ENCODE assay signal across 8 mouse cellular contexts in the genomic region with DNA sequence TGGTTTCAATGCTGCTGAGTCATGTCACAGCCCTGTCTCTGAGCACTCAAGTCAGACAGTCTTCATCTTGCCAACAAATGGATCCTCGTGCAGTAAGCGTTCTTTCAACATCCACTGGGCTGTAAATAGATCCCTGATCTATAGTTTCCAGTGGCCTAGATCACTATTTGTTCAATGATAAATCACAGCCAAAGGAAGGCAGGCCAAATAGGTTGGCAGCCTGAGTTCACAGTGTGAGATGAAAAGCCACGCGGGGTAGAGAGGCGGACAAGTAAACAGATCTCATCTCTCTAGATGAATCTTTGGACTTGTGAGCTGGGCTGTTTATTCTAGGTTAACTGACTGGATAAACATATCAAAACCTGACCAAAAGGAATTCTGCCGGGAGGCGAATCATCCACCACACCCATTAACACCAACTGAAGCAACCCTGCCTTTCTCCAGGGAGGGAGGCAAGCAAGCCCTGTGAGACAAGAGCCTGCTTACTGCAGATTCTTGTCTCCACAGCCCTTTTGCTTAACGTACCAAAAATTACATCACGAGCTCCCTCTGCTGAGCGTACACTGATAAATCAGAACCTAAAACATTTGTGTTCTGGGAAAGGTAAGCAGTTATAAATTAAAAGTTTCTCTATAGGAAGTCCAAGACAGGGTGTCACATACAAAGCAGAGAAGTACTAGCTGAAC. TPM values are rescaled to one million over a fixed set of nuclear protein-coding genes. Genes with fewer than 3 reads are reported as not detected.
DNase-seq lines count a peak whose midpoint lies in the region; ATAC-seq and TF ChIP-seq lines count a peak whose summit lies in the region.

No protein-coding gene starts in this region.

- H3K4me1 ChIP-seq in cortical plate, adult 2 months (ENCODE audit: control insufficient read depth, insufficient read depth, low read length), result no peaks in the 10 kb centered on the region

- peak; percentile 67 for TF ChIP-seq CTCF in Patski (IDR thresholded peaks at IDR 0.05)
- peak; percentile 45 for TF ChIP-seq CTCF in cortical plate, adult 2 months (IDR thresholded peaks at IDR 0.05; ENCODE audit: extremely low read depth, insufficient read depth, low read length)

- intact Hi-C loops in heart, postnatal 10 days (cut with DNase I), result loop anchor here (2.0 kb wide), 1 partner anchor 720 kb away; no protein-coding TSS in a partner anchor
- intact Hi-C loops in gastrocnemius, postnatal 36 days (cut with DNase I), result no loop called here

- peak; percentile 58 for ATAC-seq in Patski

- POLR2A ChIA-PET in Patski (lab: Charles Lee), result no interaction called here

- no peak overlapping the region for H3K27ac ChIP-seq in cortical plate, adult 2 months (ENCODE audit: insufficient read depth, low read length)

- TF ChIP-seq POLR2A in cortical plate, adult 2 months (IDR thresholded peaks at IDR 0.05; ENCODE audit: extremely low read depth, insufficient read depth, low read length), result no peak

- CTCF ChIA-PET in Patski (lab: Charles Lee), result interaction anchor here (0.7 to 2.2 kb wide), 3 partner anchors 114 to 716 kb away, joined by 3 to 9 read pairs (median 5); a partner anchor contains a TSS

- DNase-seq in heart, postnatal 10 days, result peak; percentile 18 to 36
- no peak for DNase-seq in heart, adult 8-10 months (ENCODE audit: low spot score)
- DNase-seq in Patski (ENCODE audit: low read depth, low spot score), result peak; percentile 9
- peak; percentile 7 to 46 for DNase-seq in layer of hippocampus, adult 8-10 months (ENCODE audit: low spot score in 2 of 2)
- DNase-seq in retina, embryonic 14.5 days (ENCODE audit: low spot score), result peak; percentile 7
- DNase-seq in B cell, adult 2 months, result no peak
- DNase-seq in gastrocnemius, postnatal 36 days, result no peak

- in situ Hi-C loops in Patski (cut with MboI; ENCODE audit: low pct_unique_long_range_greater_than_20kb), result loop anchor here (5.0 kb wide), 2 partner anchors 197 to 717 kb away; no protein-coding TSS in a partner anchor

- H3K4me3 ChIP-seq in cortical plate, adult 2 months (ENCODE audit: insufficient read depth, low read length), result no peak overlapping the region

- H3K27me3 ChIP-seq in Patski, result no peaks in the 10 kb centered on the region

RNA-seq across cellular contexts. Expression of a gene that starts 31.6 kb away (rescaled TPM):
- under 1 TPM; 0.22 to 0.47 TPM for total RNA-seq in heart, postnatal 10 days (2021)
- 1 to 10 TPM; 1.5 to 3.1 (median 2.2) TPM for total RNA-seq in heart, adult 8-10 months (2022)
- 0.10 TPM for polyA plus RNA-seq in Patski (2021)
- polyA plus RNA-seq in cortical plate, adult 2 months (2012; rRNA removed), result 1.2 and 1.4 TPM in 2 replicates
- total RNA-seq in layer of hippocampus, adult 8-10 months (2022), result 1 to 10 TPM; 2.6 to 4.2 (median 3.1) TPM
- under 1 TPM; 0.12 to 0.15 TPM for total RNA-seq in gastrocnemius, postnatal 36 days (2021)

Comparison
In these comparisons a context has a peak if more than half of its experiments do, and no peak if none do; other contexts are left out.
1. DNase-seq: peak in heart, postnatal 10 days (2 of 2), Patski (single experiment), layer of hippocampus, adult 8-10 months (2 of 2) and retina, embryonic 14.5 days (single experiment); none in heart, adult 8-10 months (single experiment), B cell, adult 2 months (0 of 2) and gastrocnemius, postnatal 36 days (0 of 2).